Mouse (Mus musculus) natural killer cell, adult 2 months (primary cell): Measurements from ENCODE around the gene Tubb3.
A peak's percentile ranks its signal among the peaks of the same experiment; 100 is the strongest.
"Not testable (repeated sequence)": the region's sequence is repeated elsewhere in the genome, so short reads cannot be mapped to it uniquely, and the experiment has no call there.

Source experiments
- DNase-seq, 2 experiments: peaks; one replicate each; pipeline ENCODE4 v3.0.0; 2022; ENCODE audit warnings: low spot score in 2 of 2

Gene Tubb3

GRCm38 (mm10) chr8:123412560-123413170 is 1.4 kb downstream of the Tubb3 start:
- peak in 1 of 2 experiments; percentile 50 for DNase-seq

- DNase-seq = no peak
These were observed 3.0 kb downstream of the Tubb3 start for GRCm38 (mm10) chr8:123414255-123414654.

- DNase-seq = not testable (repeated sequence)
These were observed 3.9 kb downstream of the Tubb3 start for GRCm38 (mm10) chr8:123414997-123415696.

DNA sequence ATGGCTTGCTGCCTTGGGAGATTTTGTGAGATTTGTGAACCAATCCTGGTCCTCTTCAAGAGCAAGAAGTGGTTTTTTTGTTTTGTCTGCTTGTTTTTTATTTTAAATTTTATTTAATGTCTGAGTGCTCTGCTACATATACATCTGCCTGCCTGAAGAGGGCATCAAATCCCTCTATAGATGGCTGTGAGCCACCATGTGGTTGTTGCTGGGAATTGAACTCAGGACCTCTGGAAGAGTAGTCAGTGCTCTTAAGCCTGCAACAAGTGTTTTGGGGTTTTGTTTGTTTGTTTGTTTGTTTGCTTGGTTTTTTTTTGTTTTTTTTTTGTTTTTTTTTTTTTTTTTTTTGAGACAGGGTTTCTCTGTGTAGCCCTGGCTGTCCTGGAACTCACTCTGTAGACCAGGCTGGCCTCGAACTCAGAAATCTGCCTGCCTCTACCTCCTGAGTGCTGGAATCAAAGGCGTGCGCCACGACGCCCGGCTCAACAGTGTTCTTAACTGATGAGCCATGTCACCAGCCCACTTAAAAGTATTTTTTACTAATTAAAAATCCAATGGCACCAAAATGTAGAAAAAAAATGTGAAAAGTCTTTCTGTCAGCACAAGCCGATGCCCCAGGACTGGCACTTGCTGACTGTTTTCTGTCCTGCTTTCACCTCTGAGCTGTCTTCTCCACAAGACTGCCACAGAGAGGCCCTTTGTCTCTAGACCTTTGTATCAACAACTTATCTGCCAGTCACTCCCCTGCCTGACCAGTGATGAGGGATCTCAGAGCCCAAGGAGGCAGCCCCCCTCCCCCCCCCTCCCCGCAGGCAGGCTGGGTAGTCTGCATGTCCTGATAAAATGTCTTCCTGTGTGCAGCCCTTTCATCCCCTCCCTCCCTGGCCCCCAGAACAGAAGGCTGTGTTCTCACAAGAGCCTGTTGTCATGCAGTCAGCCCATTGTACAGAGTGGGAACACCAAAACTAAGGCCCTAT is 5.0 kb downstream of the Tubb3 start:
- DNase-seq = peak in 1 of 2 experiments; percentile 36

DNA sequence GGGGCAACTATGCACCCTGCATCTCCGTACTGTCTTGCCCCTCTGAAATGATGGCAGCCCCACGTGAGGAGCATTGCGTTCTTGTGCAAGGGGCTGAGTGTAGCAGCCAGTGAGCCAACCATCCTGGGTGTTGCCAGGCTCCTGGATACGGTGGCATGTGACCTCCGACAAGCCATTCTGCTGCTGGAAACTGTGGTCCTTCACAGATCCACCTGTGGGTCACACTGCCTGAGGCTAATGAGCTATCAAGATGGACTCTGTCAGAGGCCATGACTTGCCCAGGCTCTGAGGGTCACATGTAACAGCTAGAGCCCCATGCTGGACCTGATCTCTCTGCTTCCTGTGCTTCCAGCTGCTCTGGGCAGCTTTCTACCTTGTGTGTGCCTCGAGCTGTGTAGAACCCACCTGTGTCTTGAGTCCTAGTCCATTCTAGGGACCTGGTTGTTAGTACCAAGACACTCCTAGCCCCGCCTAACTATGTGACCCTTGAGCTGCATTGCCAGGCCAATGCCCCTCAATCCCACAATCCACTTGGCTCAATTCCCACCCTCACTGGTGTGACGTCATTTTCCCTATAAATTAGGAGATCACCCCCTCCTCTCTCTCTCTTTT is 5.8 kb downstream of the Tubb3 start:
- DNase-seq = no peak

DNA sequence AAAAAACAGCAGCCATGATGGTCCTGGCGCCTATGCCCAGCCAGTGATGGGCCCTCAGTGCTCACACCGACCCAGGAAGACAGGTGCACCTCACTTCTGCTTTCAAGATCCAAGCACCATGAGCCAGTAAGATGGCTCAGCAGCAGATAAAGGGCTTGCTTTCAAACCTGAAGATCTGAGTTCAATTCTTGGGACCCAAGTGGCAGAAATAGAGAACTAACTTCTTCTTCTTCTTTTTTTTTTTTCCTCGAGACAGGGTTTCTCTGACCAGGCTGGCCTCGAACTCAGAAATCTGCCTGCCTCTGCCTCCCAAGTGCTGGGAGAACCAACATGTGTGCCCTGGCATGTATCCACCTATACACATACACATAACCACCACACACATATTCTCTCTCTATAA is 8.5 kb downstream of the Tubb3 start:
- no peak for DNase-seq

DNA sequence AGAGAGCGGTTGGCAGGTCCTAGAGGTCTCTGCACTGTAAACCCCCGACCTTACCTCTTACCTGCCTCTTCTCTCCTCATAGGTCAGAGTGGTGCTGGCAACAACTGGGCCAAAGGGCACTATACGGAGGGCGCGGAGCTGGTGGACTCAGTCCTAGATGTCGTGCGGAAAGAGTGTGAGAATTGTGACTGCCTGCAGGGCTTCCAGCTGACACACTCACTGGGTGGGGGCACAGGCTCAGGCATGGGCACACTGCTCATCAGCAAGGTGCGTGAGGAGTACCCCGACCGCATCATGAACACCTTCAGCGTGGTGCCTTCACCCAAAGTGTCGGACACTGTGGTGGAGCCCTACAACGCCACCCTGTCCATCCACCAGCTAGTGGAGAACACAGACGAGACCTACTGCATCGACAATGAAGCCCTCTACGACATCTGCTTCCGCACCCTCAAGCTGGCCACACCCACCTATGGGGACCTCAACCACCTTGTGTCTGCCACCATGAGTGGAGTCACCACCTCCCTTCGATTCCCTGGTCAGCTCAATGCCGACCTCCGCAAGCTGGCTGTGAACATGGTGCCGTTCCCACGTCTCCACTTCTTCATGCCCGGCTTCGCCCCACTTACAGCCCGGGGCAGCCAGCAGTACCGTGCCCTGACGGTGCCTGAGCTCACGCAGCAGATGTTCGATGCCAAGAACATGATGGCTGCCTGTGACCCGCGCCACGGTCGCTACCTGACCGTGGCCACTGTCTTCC is 9.5 kb downstream of the Tubb3 start:
- no peak for DNase-seq

- DNase-seq = no peak
These were observed 10.1 kb downstream of the Tubb3 start for GRCm38 (mm10) chr8:123421325-123421724.

DNA sequence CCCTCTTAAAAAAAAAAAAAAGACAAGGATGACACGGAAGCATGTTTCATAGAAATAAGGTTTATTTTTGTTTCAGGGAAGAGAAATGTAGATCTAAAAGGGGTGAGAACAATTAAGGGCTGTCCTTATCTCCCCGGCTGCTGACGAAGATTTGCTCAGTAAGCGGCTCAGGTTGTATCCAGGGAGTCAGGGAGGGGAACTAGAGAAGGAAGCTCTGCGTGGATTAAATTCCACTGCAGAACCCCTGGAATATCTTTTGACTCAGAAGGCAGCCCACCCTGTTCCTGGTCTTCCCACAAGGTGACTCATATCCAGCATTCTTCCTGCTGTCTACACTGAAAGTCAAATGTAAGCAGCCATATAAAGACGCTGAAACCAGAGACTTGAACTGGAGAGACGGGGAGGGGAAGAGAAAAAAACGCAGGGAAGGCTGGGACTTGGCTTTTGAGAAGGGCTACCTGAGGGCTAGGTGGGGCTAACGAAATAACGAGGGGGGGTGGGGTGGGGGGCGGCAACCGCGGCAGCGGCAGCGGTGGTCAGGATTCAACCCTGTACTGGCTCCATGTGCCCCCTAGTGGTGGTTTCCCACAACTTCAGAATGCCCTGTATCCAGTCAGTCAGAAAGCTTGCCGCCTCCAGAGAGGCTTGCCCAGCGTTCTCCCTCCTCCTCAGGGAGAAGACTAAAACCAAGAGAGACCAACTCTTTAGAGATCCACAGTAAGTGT is 11.0 kb downstream of the Tubb3 start:
- peak; percentile 39 to 58 for DNase-seq

DNA sequence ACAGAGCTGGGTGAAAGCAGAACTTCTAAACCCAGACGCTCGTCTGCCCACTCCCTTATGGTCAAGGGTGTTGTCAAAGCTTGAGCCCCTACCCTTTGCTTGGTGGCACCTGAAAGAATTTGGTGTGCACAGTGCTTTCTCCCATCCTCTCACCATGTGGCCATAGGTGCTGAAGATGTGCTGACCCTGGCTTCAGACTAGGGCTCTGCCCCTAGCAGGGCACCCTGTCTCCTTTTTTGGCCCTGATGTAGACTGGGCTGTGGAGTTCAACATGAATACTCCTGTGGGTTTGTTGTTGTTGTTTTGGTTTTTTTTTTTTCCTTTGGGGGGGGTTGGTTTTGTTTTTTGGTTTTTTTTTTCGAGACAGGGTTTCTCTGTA is 11.5 kb downstream of the Tubb3 start:
- no peak for DNase-seq

DNA sequence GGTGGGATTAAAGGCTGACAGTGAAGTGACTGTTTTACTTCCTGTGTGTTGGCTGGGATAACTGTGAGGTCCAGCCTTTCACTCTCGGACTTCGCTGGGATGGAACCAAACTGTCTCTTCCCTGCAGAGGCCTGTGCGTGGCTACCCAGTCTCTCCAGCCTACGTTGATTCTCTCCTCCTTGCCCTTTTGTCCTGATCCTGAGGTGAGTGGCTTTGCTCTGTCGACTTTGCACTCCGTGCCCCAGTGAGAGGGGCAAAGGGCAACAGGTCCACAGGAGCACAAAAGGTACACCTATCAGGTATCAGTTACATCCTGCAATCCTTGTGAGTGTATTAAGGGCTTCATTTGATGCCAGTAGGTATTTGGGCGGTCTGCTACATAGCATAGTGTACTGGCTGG is 12.2 kb downstream of the Tubb3 start, which contains the start of gene Def8:
TSS of gene Def8 (plus strand) at position 87 of the 400 bp plus-strand sequence.
- DNase-seq = no peak

- no peak for DNase-seq
These were observed 15.6 kb downstream of the Tubb3 start for GRCm38 (mm10) chr8:123426511-123427509.

DNA sequence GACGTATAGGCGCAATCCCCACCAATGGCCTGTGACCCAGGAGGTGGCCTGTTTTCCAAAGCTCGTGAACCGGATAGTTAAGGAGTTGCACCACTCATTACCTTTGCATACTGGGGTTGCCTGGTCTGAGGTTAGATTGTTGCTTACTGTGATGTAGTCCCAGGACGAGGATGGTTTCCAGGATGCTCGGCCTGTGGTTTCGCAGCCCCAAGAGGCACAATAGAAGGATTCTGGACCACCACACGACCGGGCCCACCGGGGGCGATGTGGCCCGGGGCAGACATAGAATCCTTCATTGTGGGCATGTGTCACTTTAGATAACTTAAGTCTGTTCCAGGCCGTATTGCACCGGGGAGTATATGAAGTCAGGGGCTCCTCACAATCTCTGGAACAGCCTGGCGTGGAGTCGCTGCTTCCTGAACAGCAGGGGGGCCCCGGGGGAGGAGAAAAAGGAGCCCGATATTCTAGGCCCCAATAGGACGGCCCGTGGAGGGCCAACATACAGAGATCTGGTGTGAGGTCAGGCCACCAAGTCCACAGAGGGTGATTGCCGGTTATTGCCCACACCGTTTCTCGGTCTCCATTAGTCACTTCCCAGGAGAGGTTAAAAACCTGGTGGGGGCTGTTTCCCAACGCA is 16.5 kb downstream of the Tubb3 start:
- no peak for DNase-seq

DNA sequence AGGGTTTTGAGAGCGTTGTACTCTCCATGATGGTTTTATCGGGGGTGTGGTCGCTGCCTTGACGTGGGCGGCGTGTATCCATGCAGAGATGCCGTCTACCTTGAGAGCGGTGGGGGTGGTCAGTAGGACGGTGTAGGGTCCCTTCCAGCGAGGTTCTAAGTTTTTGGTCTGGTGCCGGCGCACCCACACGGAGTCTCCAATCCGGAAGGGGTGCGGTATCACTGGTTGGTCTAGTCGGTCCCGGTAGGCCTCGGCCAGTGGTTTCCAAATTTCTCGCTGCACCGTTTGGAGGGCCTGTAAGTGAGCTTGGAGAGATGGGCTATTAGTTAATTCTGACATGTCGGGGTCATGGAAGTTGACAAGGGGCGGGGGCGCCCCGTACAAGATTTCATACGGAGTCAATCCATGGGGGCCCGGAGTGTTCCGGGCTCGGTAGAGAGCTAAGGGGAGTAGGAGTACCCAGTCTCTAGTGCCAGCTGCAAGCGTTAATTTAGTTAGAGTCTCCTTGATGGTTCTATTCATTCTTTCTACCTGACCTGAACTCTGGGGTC is 17.2 kb downstream of the Tubb3 start:
- DNase-seq = no peak

GRCm38 (mm10) chr8:123428939-123429721 is 17.9 kb downstream of the Tubb3 start:
- DNase-seq = no peak

- DNase-seq = not testable (repeated sequence)
These were observed 18.4 kb downstream of the Tubb3 start for GRCm38 (mm10) chr8:123429722-123430013.

DNA sequence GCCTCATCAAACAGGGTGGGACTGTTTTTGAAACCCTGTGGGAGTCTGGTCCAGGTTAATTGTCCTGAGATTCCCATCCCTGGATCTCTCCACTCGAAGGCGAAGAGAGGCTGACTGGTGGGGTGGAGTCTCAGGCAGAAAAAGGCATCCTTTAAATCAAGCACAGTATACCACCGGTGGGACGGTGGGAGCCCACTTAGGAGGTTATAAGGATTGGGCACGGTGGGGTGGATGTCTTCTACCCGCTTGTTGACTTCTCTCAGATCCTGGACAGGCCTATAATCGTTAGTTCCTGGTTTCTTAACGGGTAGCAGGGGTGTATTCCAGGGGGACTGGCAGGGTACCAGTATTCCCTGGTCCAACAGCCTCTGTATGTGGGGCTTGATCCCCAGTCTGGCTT is 19.7 kb downstream of the Tubb3 start:
- not testable (repeated sequence) for DNase-seq
